Mouse (Mus musculus) limb, embryonic 14.5 days (tissue): ENCODE results near the gene Furin. TPM values are rescaled to one million over a fixed set of nuclear protein-coding genes. Genes with fewer than 3 reads are reported as not detected.

ENCODE experiments used
- ATAC-seq: fragments of 200-750 bp; cut with Nextera tagmentation; 2 replicates; pipeline ENCODE4 v1.8.0; 2017; ENCODE audit warnings: low read depth, moderate number of reproducible peaks, moderate TSS enrichment; ENCODE audit not compliant: low FRiP score
- DNase-seq: peaks from one replicate; pipeline ENCODE4 v3.0.0-alpha.2; 2015; ENCODE audit warnings: low spot score
- H3K27ac ChIP-seq: fragments of 300-500 bp; sonication (generic); replicated peaks from 2 replicates; pipeline ENCODE4 v1.5.1; 2014; ENCODE audit warnings: low read depth, mild to moderate bottlenecking, low read length, moderate library complexity, mixed read lengths
- H3K27me3 ChIP-seq: fragments of 300-500 bp; sonication (generic); 2 replicates; pipeline ENCODE4 v1.6.1; 2014; ENCODE audit warnings: low read length, mixed read lengths; ENCODE audit not compliant: control insufficient read depth, insufficient read depth
- H3K36me3 ChIP-seq: fragments of 300-500 bp; sonication (generic); 2 replicates; pipeline ENCODE4 v1.6.1; 2014; ENCODE audit warnings: mild to moderate bottlenecking, low read length, moderate library complexity, mixed read lengths; ENCODE audit not compliant: control insufficient read depth, insufficient read depth
- H3K4me1 ChIP-seq: fragments of 300-500 bp; sonication (generic); 2 replicates; pipeline ENCODE4 v1.6.1; 2014; ENCODE audit warnings: antibody characterized with exemption, low read length, mixed read lengths; ENCODE audit not compliant: control insufficient read depth, insufficient read depth
- H3K4me2 ChIP-seq: fragments of 300-500 bp; sonication (generic); replicated peaks from 2 replicates; pipeline ENCODE4 v1.6.1; 2014; ENCODE audit warnings: low read depth, mild to moderate bottlenecking, low read length, moderate library complexity; ENCODE audit not compliant: severe bottlenecking
- H3K4me3 ChIP-seq: fragments of 300-500 bp; sonication (generic); replicated peaks from 2 replicates; pipeline ENCODE4 v1.5.1; 2014; ENCODE audit warnings: low read length
- H3K9ac ChIP-seq: fragments of 300-500 bp; sonication (generic); 2 replicates; pipeline ENCODE4 v1.6.1; 2014; ENCODE audit warnings: mild to moderate bottlenecking, low read depth, low read length, moderate library complexity; ENCODE audit not compliant: severe bottlenecking
- H3K9me3 ChIP-seq: fragments of 300-500 bp; sonication (generic); 2 replicates; pipeline ENCODE4 v1.6.1; 2016; ENCODE audit warnings: low read length; ENCODE audit not compliant: control insufficient read depth
- POLR2A ChIP-seq: fragments of 200-500 bp; IDR thresholded peaks from 2 replicates; pipeline ENCODE4 v1.8.0; 2012; ENCODE audit warnings: inconsistent platforms, mild to moderate bottlenecking, moderate library complexity, borderline replicate concordance; ENCODE audit not compliant: insufficient read depth, insufficient read length; ENCODE audit errors: extremely low read depth
- WGBS: fragments of 180-500 bp; shearing (Covaris S2); extraction: QIAGEN DNeasy Blood & Tissue Kit; methylation state at CpG from one replicate; pipeline ENCODE4 v1.1.7; 2014; 5-methylcytosine and 5-hydroxymethylcytosine counted together
- polyA plus RNA-seq, 2 experiments: library from polyadenylated mRNA; depleted of rRNA in 1 of 2; stranded (reverse) in 1 of 2; unstranded in 1 of 2; fragments of >200 nt; fragmentation: Nextera tagmentation in 1 of 2; extraction: Ambion mirVana in 1 of 2; gene quantifications; 2 replicates each; pipeline versions ENCODE4 v1.2.1 to v1.2.3; 2012 to 2014

The Furin gene
- polyA plus RNA-seq, 2 experiments = 17.0 to 40.5 TPM

GRCm38 (mm10) chr7:80419278-80419677, 14.0 kb upstream of the Furin start:
- no peak overlapping the region for H3K4me2 ChIP-seq
- no peaks in the 10 kb centered on the region for H3K27me3 ChIP-seq
- no peak overlapping the region for H3K4me3 ChIP-seq
- H3K9ac ChIP-seq = no peak overlapping the region
- 53% methylated on average over 3 of the region's 3 CpGs for WGBS
- no peaks in the 10 kb centered on the region for H3K9me3 ChIP-seq
- H3K27ac ChIP-seq = no peak overlapping the region
- no peak for DNase-seq
- no peak for TF ChIP-seq POLR2A
- no peak for ATAC-seq
- H3K36me3 ChIP-seq = no peaks in the 10 kb centered on the region
- H3K4me1 ChIP-seq = peaks cover 2% of the 10 kb centered on the region; the same call in 1 of the 2 replicates

DNA sequence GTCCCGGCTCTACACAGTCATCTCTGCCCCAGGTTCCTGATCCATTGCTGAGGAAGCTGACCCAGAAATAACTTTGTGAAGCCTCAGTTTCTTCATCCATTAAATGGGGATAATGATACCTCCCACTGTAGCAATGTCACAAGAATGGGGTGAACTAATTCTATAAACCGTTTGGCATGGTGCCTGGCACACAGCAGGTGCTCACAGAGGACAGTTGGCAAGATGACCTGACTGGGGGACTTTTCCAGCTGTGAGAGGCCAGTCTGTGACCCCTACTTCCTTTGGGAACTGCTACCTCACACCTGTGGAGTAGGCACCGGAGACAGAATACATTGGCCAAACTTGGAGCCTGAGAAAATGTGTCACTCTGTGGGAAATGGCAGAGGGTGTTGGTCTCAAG, 12.8 kb upstream of the Furin start:
- no peaks in the 10 kb centered on the region for H3K36me3 ChIP-seq
- no peak for ATAC-seq
- H3K9me3 ChIP-seq = no peaks in the 10 kb centered on the region
- no peak overlapping the region for H3K27ac ChIP-seq
- TF ChIP-seq POLR2A = no peak
- H3K4me3 ChIP-seq = no peak overlapping the region
- no peak overlapping the region for H3K9ac ChIP-seq
- WGBS = 73% methylated on average over 3 of the region's 3 CpGs
- H3K4me2 ChIP-seq = no peak overlapping the region
- DNase-seq = no peak
- H3K27me3 ChIP-seq = no peaks in the 10 kb centered on the region
- H3K4me1 ChIP-seq = peaks cover 1% of the 10 kb centered on the region; the same call in 1 of the 2 replicates

DNA sequence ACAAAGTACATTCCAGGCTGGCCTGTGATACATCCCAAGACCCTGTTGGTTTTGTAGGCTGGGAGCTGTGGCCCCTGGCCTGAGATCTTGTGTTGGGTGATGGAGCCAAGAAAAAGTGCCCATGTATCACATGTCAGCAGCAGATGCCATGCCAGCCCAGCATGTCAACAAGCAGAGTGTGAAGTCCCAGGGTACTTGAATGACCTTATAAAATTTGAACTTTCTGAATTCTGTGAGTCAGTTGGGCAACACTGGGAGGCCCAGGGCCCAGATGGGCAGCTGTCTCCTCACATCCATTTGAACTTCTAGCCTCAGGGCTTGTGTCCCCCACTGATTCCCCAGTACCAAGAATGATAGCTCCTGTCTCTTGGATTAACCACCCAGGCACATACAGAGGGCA, 12.4 kb upstream of the Furin start:
- Histone ChIP-seq H3K36me3 (no peaks in the 10 kb centered on the region), H3K9ac (no peak overlapping the region), H3K27me3 (no peaks in the 10 kb centered on the region), H3K9me3 (no peaks in the 10 kb centered on the region), H3K27ac (no peak overlapping the region), H3K4me2 (no peak overlapping the region), H3K4me3 (no peak overlapping the region), H3K4me1 (no peaks in the 10 kb centered on the region)
- ATAC-seq (no peak), DNase-seq (no peak)
- TF ChIP-seq POLR2A = no peak

- no peak for DNase-seq
- no peak for TF ChIP-seq POLR2A
- H3K27me3 ChIP-seq = no peaks in the 10 kb centered on the region
- H3K27ac ChIP-seq = no peak overlapping the region
- no peak for ATAC-seq
- no peaks in the 10 kb centered on the region for H3K4me1 ChIP-seq
- H3K4me3 ChIP-seq = no peak overlapping the region
- no peak overlapping the region for H3K9ac ChIP-seq
- no peaks in the 10 kb centered on the region for H3K9me3 ChIP-seq
- WGBS = 85% methylated on average over 7 of the region's 7 CpGs
- H3K36me3 ChIP-seq = no peaks in the 10 kb centered on the region
- H3K4me2 ChIP-seq = no peak overlapping the region
Measured at GRCm38 (mm10) chr7:80416969-80417368, 11.7 kb upstream of the Furin start.

GRCm38 (mm10) chr7:80414303-80414855, 9.1 kb upstream of the Furin start:
- 72% methylated on average over 7 of the region's 7 CpGs for WGBS

More at GRCm38 (mm10) chr7:80414303-80414855, 9.1 kb upstream of the Furin start:
- no peaks in the 10 kb centered on the region for H3K9me3 ChIP-seq
- no peaks in the 10 kb centered on the region for H3K27me3 ChIP-seq
- H3K9ac ChIP-seq = no peak overlapping the region
- no peak for TF ChIP-seq POLR2A
- no peak for DNase-seq
- H3K4me2 ChIP-seq = no peak overlapping the region
- no peaks in the 10 kb centered on the region for H3K36me3 ChIP-seq
- H3K27ac ChIP-seq = no peak overlapping the region
- H3K4me1 ChIP-seq = no peaks in the 10 kb centered on the region
- ATAC-seq = no peak
- no peak overlapping the region for H3K4me3 ChIP-seq
